Mouse (Mus musculus) right cerebral cortex, postnatal 36 days (tissue): Measurements from ENCODE around the gene Zfp651.

Experiments
- DNase-seq, 2 experiments: peaks; one replicate each; pipeline ENCODE4 v3.0.0; 2022; ENCODE audit warnings: low spot score in 2 of 2, mixed read lengths in 1 of 2

Zfp651 gene

GRCm38 (mm10) chr9:121810081-121810821, 51.1 kb downstream of the Zfp651 start:
- peak in 1 of 2 experiments; percentile 58 for DNase-seq

GRCm38 (mm10) chr9:121815183-121815582, 56.1 kb downstream of the Zfp651 start:
- no peak for DNase-seq

GRCm38 (mm10) chr9:121819073-121819770, 60.1 kb downstream of the Zfp651 start:
- DNase-seq: no peak

- no peak for DNase-seq
These were observed 60.8 kb downstream of the Zfp651 start for GRCm38 (mm10) chr9:121819771-121820471.

GRCm38 (mm10) chr9:121820765-121821164, 61.6 kb downstream of the Zfp651 start:
- no peak for DNase-seq
